Mouse (Mus musculus): ENCODE measurements around the gene Ints12. TPM values are rescaled to one million over a fixed set of nuclear protein-coding genes. Genes with fewer than 3 reads are reported as not detected.
A peak's percentile ranks its signal among the peaks of the same experiment; 100 is the strongest.

The Ints12 gene
- polyA plus RNA-seq, 1 experiment from 2014 or later, result 21.0 TPM

GRCm38 (mm10) chr3:133111741-133112140, 20.1 kb downstream of the Ints12 start:
- no peak overlapping the region for H3K9ac ChIP-seq (ENCODE audit: low read length)
- peaks cover 28% of the 10 kb centered on the region for H3K36me3 ChIP-seq (ENCODE audit: control insufficient read depth, insufficient read depth, low read length)
- H3K9me3 ChIP-seq (replicated peaks; ENCODE audit: control insufficient read depth, low read length), result no peaks in the 10 kb centered on the region
- no peaks in the 10 kb centered on the region for H3K27me3 ChIP-seq (replicated peaks; ENCODE audit: control insufficient read depth, insufficient read depth, low read length)
- DNase-seq (ENCODE audit: low spot score) (peak; percentile 62), ATAC-seq (peak; percentile 60)
- H3K4me2 ChIP-seq (ENCODE audit: low read length), result no peak overlapping the region
- 40% methylated on average over 2 of the region's 2 CpGs for WGBS
- no peak overlapping the region for H3K4me3 ChIP-seq (ENCODE audit: low read depth, low read length)
- H3K4me1 ChIP-seq (ENCODE audit: control insufficient read depth, insufficient read depth, low read length), result no peaks in the 10 kb centered on the region
- no peak overlapping the region for H3K27ac ChIP-seq (ENCODE audit: low read depth, low read length)

- WGBS, result 75% methylated on average over 1 of the region's 1 CpGs
- H3K9ac ChIP-seq (ENCODE audit: low read length), result no peak overlapping the region
- H3K27ac ChIP-seq (ENCODE audit: low read depth, low read length), result no peak overlapping the region
- H3K4me1 ChIP-seq (ENCODE audit: control insufficient read depth, insufficient read depth, low read length), result no peaks in the 10 kb centered on the region
- no peak for DNase-seq (ENCODE audit: low spot score)
- no peak overlapping the region for H3K4me2 ChIP-seq (ENCODE audit: low read length)
- no peaks in the 10 kb centered on the region for H3K9me3 ChIP-seq (replicated peaks; ENCODE audit: control insufficient read depth, low read length)
- ATAC-seq, result no peak
- peaks cover 16% of the 10 kb centered on the region for H3K36me3 ChIP-seq (ENCODE audit: control insufficient read depth, insufficient read depth, low read length)
- H3K4me3 ChIP-seq (ENCODE audit: low read depth, low read length), result no peak overlapping the region
- no peaks in the 10 kb centered on the region for H3K27me3 ChIP-seq (replicated peaks; ENCODE audit: control insufficient read depth, insufficient read depth, low read length)
Observed at GRCm38 (mm10) chr3:133113281-133113680, 21.6 kb downstream of the Ints12 start.

GRCm38 (mm10) chr3:133131372-133131771, 39.7 kb downstream of the Ints12 start:
- ATAC-seq, result no peak
- Histone ChIP-seq H3K9me3 (replicated peaks; ENCODE audit: control insufficient read depth, low read length) (no peaks in the 10 kb centered on the region), H3K4me1 (ENCODE audit: control insufficient read depth, insufficient read depth, low read length) (no peaks in the 10 kb centered on the region), H3K27me3 (replicated peaks; ENCODE audit: control insufficient read depth, insufficient read depth, low read length) (no peaks in the 10 kb centered on the region), H3K27ac (ENCODE audit: low read depth, low read length) (no peak overlapping the region), H3K36me3 (ENCODE audit: control insufficient read depth, insufficient read depth, low read length) (no peaks in the 10 kb centered on the region), H3K9ac (ENCODE audit: low read length) (no peak overlapping the region), H3K4me3 (ENCODE audit: low read depth, low read length) (no peak overlapping the region), H3K4me2 (ENCODE audit: low read length) (no peak overlapping the region)
- WGBS, result 92% methylated on average over 5 of the region's 5 CpGs
- no peak for DNase-seq (ENCODE audit: low spot score)

GRCm38 (mm10) chr3:133132611-133133010, 41.0 kb downstream of the Ints12 start:
- no peak for ATAC-seq
- H3K27ac ChIP-seq (ENCODE audit: low read depth, low read length), result no peak overlapping the region
- H3K36me3 ChIP-seq (ENCODE audit: control insufficient read depth, insufficient read depth, low read length), result no peaks in the 10 kb centered on the region
- H3K4me2 ChIP-seq (ENCODE audit: low read length), result no peak overlapping the region
- no peaks in the 10 kb centered on the region for H3K4me1 ChIP-seq (ENCODE audit: control insufficient read depth, insufficient read depth, low read length)
- H3K27me3 ChIP-seq (replicated peaks; ENCODE audit: control insufficient read depth, insufficient read depth, low read length), result no peaks in the 10 kb centered on the region
- no peak overlapping the region for H3K4me3 ChIP-seq (ENCODE audit: low read depth, low read length)
- WGBS, result 56% methylated on average over 8 of the region's 8 CpGs
- no peaks in the 10 kb centered on the region for H3K9me3 ChIP-seq (replicated peaks; ENCODE audit: control insufficient read depth, low read length)
- peak; percentile 3 for DNase-seq (ENCODE audit: low spot score)
- no peak overlapping the region for H3K9ac ChIP-seq (ENCODE audit: low read length)

- DNase-seq (ENCODE audit: low spot score), result no peak
- H3K9me3 ChIP-seq (replicated peaks; ENCODE audit: control insufficient read depth, low read length), result no peaks in the 10 kb centered on the region
- no peaks in the 10 kb centered on the region for H3K36me3 ChIP-seq (ENCODE audit: control insufficient read depth, insufficient read depth, low read length)
- no peak overlapping the region for H3K27ac ChIP-seq (ENCODE audit: low read depth, low read length)
- 88% methylated on average over 6 of the region's 6 CpGs for WGBS
- H3K27me3 ChIP-seq (replicated peaks; ENCODE audit: control insufficient read depth, insufficient read depth, low read length), result no peaks in the 10 kb centered on the region
- H3K4me1 ChIP-seq (ENCODE audit: control insufficient read depth, insufficient read depth, low read length), result no peaks in the 10 kb centered on the region
- no peak for ATAC-seq
- H3K9ac ChIP-seq (ENCODE audit: low read length), result no peak overlapping the region
- H3K4me2 ChIP-seq (ENCODE audit: low read length), result no peak overlapping the region
- no peak overlapping the region for H3K4me3 ChIP-seq (ENCODE audit: low read depth, low read length)
Observed at GRCm38 (mm10) chr3:133141877-133142276, 50.2 kb downstream of the Ints12 start.

- H3K36me3 ChIP-seq (ENCODE audit: control insufficient read depth, insufficient read depth, low read length), result no peaks in the 10 kb centered on the region
- no peak overlapping the region for H3K27ac ChIP-seq (ENCODE audit: low read depth, low read length)
- no peaks in the 10 kb centered on the region for H3K27me3 ChIP-seq (replicated peaks; ENCODE audit: control insufficient read depth, insufficient read depth, low read length)
- no peak overlapping the region for H3K4me2 ChIP-seq (ENCODE audit: low read length)
- H3K4me3 ChIP-seq (ENCODE audit: low read depth, low read length), result no peak overlapping the region
- no peaks in the 10 kb centered on the region for H3K9me3 ChIP-seq (replicated peaks; ENCODE audit: control insufficient read depth, low read length)
- ATAC-seq, result no peak
- WGBS, result 81% methylated on average over 6 of the region's 6 CpGs
- no peaks in the 10 kb centered on the region for H3K4me1 ChIP-seq (ENCODE audit: control insufficient read depth, insufficient read depth, low read length)
- no peak overlapping the region for H3K9ac ChIP-seq (ENCODE audit: low read length)
- DNase-seq (ENCODE audit: low spot score), result peak; percentile 9
Observed at GRCm38 (mm10) chr3:133144511-133145147, 53.0 kb downstream of the Ints12 start.

- Histone ChIP-seq H3K27me3 (replicated peaks; ENCODE audit: control insufficient read depth, insufficient read depth, low read length) (no peaks in the 10 kb centered on the region), H3K9me3 (replicated peaks; ENCODE audit: control insufficient read depth, low read length) (no peaks in the 10 kb centered on the region), H3K4me1 (ENCODE audit: control insufficient read depth, insufficient read depth, low read length) (no peaks in the 10 kb centered on the region), H3K4me3 (ENCODE audit: low read depth, low read length) (no peak overlapping the region), H3K27ac (ENCODE audit: low read depth, low read length) (no peak overlapping the region), H3K36me3 (ENCODE audit: control insufficient read depth, insufficient read depth, low read length) (no peaks in the 10 kb centered on the region), H3K9ac (ENCODE audit: low read length) (no peak overlapping the region), H3K4me2 (ENCODE audit: low read length) (no peak overlapping the region)
- DNase-seq (ENCODE audit: low spot score), result no peak
- ATAC-seq, result no peak
- WGBS, result 78% methylated on average over 6 of the region's 6 CpGs
Observed at GRCm38 (mm10) chr3:133151629-133152028, 60.0 kb downstream of the Ints12 start.

- H3K27ac ChIP-seq (ENCODE audit: low read depth, low read length), result no peak overlapping the region
- H3K27me3 ChIP-seq (replicated peaks; ENCODE audit: control insufficient read depth, insufficient read depth, low read length), result no peaks in the 10 kb centered on the region
- no peak for ATAC-seq
- no peaks in the 10 kb centered on the region for H3K9me3 ChIP-seq (replicated peaks; ENCODE audit: control insufficient read depth, low read length)
- no peaks in the 10 kb centered on the region for H3K4me1 ChIP-seq (ENCODE audit: control insufficient read depth, insufficient read depth, low read length)
- H3K4me3 ChIP-seq (ENCODE audit: low read depth, low read length), result no peak overlapping the region
- no peaks in the 10 kb centered on the region for H3K36me3 ChIP-seq (ENCODE audit: control insufficient read depth, insufficient read depth, low read length)
- 69% methylated on average over 1 of the region's 1 CpGs for WGBS
- DNase-seq (ENCODE audit: low spot score), result no peak
- no peak overlapping the region for H3K9ac ChIP-seq (ENCODE audit: low read length)
- no peak overlapping the region for H3K4me2 ChIP-seq (ENCODE audit: low read length)
Observed at GRCm38 (mm10) chr3:133152831-133153230, 61.2 kb downstream of the Ints12 start.

GRCm38 (mm10) chr3:133153629-133154028, 62.0 kb downstream of the Ints12 start:
- Histone ChIP-seq H3K9me3 (replicated peaks; ENCODE audit: control insufficient read depth, low read length) (no peaks in the 10 kb centered on the region), H3K4me2 (ENCODE audit: low read length) (no peak overlapping the region), H3K9ac (ENCODE audit: low read length) (no peak overlapping the region), H3K4me1 (ENCODE audit: control insufficient read depth, insufficient read depth, low read length) (no peaks in the 10 kb centered on the region), H3K36me3 (ENCODE audit: control insufficient read depth, insufficient read depth, low read length) (no peaks in the 10 kb centered on the region), H3K27me3 (replicated peaks; ENCODE audit: control insufficient read depth, insufficient read depth, low read length) (no peaks in the 10 kb centered on the region), H3K4me3 (ENCODE audit: low read depth, low read length) (no peak overlapping the region), H3K27ac (ENCODE audit: low read depth, low read length) (no peak overlapping the region)
- ATAC-seq (no peak), DNase-seq (ENCODE audit: low spot score) (no peak)
- 85% methylated on average over 6 of the region's 6 CpGs for WGBS

All from forebrain, embryonic 14.5 days (tissue).